Comparison of ENCODE assay signal across 20 mouse cellular contexts in genomic region chr6:69045375-69045774, GRCm38 (mm10).
DNase-seq lines count a peak whose midpoint lies in the region; ATAC-seq and TF ChIP-seq lines count a peak whose summit lies in the region.
"Had no signal": no experiment of that assay in that cellular context is flagged by ENCODE, and none has a peak within 500 bp of the region (broad histone marks: within the 10 kb centered on the region; RNA-seq: fewer than 3 reads in every experiment).

No protein-coding gene starts in this region.

- H3K27ac ChIP-seq in hindbrain, postnatal 0 days = no peak overlapping the region
- H3K27ac ChIP-seq in hindbrain, embryonic 13.5 days = no peak overlapping the region
- H3K27ac ChIP-seq: embryonic facial prominence, embryonic 10.5 days; embryonic facial prominence, embryonic 12.5 days; forebrain, embryonic 13.5 days had no signal

- no peak for TF ChIP-seq CTCF in hindbrain, postnatal 0 days (IDR thresholded peaks at IDR 0.05; ENCODE audit: low read depth)

- H3K4me1 ChIP-seq in hindbrain, postnatal 0 days (ENCODE audit: insufficient read depth, low read length) = no peaks in the 10 kb centered on the region
- no peaks in the 10 kb centered on the region for H3K4me1 ChIP-seq in hindbrain, embryonic 13.5 days (replicated peaks)
- H3K4me1 ChIP-seq: embryonic facial prominence, embryonic 10.5 days; embryonic facial prominence, embryonic 12.5 days; forebrain, embryonic 13.5 days had no signal

- DNase-seq in hindbrain, postnatal 0 days (ENCODE audit: low spot score) = peak; percentile 2
- peak; percentile 3 to 4 for DNase-seq in B cell, adult 2 months
- DNase-seq in splenic B cell, adult 2 months (ENCODE audit: low read depth, low spot score) = peak; percentile 20
- no peak for DNase-seq in liver
- DNase-seq: adrenal gland, adult 8-10 months; adrenal gland, postnatal 14 days; adrenal gland, postnatal 36 days; cerebellum, adult 11-12 months; cerebellum, adult 2 months; cerebellum, adult 9-10 months; cerebellum, postnatal 10 days; cerebellum, postnatal 25 days had no signal

- no peak overlapping the region for H3K4me2 ChIP-seq in hindbrain, postnatal 0 days (ENCODE audit: low read depth, low read length)
- H3K4me2 ChIP-seq in hindbrain, embryonic 13.5 days = no peak overlapping the region
- H3K4me2 ChIP-seq: embryonic facial prominence, embryonic 12.5 days; forebrain, embryonic 13.5 days had no signal

- H3K9me3 ChIP-seq in hindbrain, postnatal 0 days (ENCODE audit: low read length) = no peaks in the 10 kb centered on the region
- no peaks in the 10 kb centered on the region for H3K9me3 ChIP-seq in hindbrain, embryonic 13.5 days
- H3K9me3 ChIP-seq: embryonic facial prominence, embryonic 10.5 days; embryonic facial prominence, embryonic 12.5 days; forebrain, embryonic 13.5 days; G1E had no signal

- WGBS in hindbrain, postnatal 0 days = 87% methylated on average over 4 of the region's 4 CpGs
- WGBS in hindbrain, embryonic 13.5 days = 88% methylated on average over 4 of the region's 4 CpGs

- H3K27me3 ChIP-seq in hindbrain, postnatal 0 days (ENCODE audit: insufficient read depth, low read length) = no peaks in the 10 kb centered on the region
- no peaks in the 10 kb centered on the region for H3K27me3 ChIP-seq in hindbrain, embryonic 13.5 days
- no peaks in the 10 kb centered on the region for H3K27me3 ChIP-seq in splenic B cell, adult 2 months (ENCODE audit: control insufficient read depth, insufficient read depth, low read length, poor library complexity, severe bottlenecking)
- H3K27me3 ChIP-seq: embryonic facial prominence, embryonic 12.5 days; forebrain, embryonic 13.5 days; Patski had no signal

- ATAC-seq in hindbrain, postnatal 0 days = no peak
- no peak for ATAC-seq in hindbrain, embryonic 13.5 days (ENCODE audit: low FRiP score)
- ATAC-seq: activated CD4-positive, CD25-positive, alpha-beta regulatory T cell, adult 4 months; forebrain, embryonic 13.5 days; forebrain, embryonic 16.5 days; Patski had no signal

- no peak overlapping the region for H3K9ac ChIP-seq in hindbrain, postnatal 0 days (replicated peaks; ENCODE audit: low read length)
- H3K9ac ChIP-seq in hindbrain, embryonic 13.5 days = no peak overlapping the region
- H3K9ac ChIP-seq: embryonic facial prominence, embryonic 12.5 days; forebrain, embryonic 13.5 days had no signal

- H3K4me3 ChIP-seq in hindbrain, postnatal 0 days (ENCODE audit: low read length) = no peak overlapping the region
- H3K4me3 ChIP-seq in hindbrain, embryonic 13.5 days = no peak overlapping the region
- H3K4me3 ChIP-seq: embryonic facial prominence, embryonic 10.5 days; embryonic facial prominence, embryonic 12.5 days; forebrain, embryonic 13.5 days had no signal

- H3K36me3 ChIP-seq in hindbrain, postnatal 0 days (ENCODE audit: insufficient read depth, low read length) = no peaks in the 10 kb centered on the region
- no peaks in the 10 kb centered on the region for H3K36me3 ChIP-seq in hindbrain, embryonic 13.5 days
- H3K36me3 ChIP-seq in splenic B cell, adult 2 months (ENCODE audit: control insufficient read depth, insufficient read depth, low read length, poor library complexity, severe bottlenecking) = no peaks in the 10 kb centered on the region
- H3K36me3 ChIP-seq: embryonic facial prominence, embryonic 10.5 days; embryonic facial prominence, embryonic 12.5 days; G1E had no signal
